Mouse (Mus musculus) monocyte, adult 2 months (primary cell): ENCODE measurements at regions not wholly inside any gene's neighbourhood (a gene's known extent, or its start where the extent isn't known, plus 50 kb on each side); places are given as distances from the start of the nearest gene placed in this dataset.

Source experiments
- DNase-seq, 2 experiments: peaks; one replicate each; pipeline ENCODE4 v3.0.0; 2022; ENCODE audit warnings: low spot score in 2 of 2, low read depth in 1 of 2

DNA sequence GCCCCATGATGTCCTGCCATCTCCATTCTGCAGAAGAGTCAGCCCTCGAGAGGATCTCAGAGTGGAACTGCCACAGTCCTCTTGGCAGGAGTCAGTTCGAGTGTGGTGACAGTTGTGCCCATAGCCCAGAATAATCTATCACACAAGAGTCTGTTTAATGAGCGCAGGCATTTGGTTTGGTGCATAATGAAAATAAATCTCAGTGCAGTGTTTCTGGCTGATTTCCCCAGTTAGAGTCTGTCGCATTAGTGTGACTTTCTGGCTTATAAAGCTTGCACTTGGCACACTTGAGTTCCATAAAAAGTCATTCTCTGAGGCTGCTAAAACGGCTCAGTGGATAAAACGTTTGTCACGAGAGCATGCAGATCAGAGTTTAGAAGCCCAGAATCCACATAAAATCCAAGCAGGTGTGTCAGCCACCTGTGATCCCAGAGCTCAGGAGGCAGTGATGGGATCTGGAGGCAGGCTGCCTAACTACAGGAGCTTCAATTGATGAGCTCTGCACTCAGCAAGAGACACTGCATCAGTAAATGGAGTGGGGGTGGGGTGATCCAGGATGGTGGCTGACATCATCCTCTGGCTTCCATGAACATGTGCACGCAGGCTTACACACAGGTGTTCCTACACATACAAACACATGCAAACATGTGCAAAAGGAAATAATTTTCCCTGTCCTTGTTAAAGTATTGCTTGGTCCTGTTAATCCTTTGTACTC lies 578.5 kb downstream of the Plekhb2 start:
- DNase-seq, result no peak

DNA sequence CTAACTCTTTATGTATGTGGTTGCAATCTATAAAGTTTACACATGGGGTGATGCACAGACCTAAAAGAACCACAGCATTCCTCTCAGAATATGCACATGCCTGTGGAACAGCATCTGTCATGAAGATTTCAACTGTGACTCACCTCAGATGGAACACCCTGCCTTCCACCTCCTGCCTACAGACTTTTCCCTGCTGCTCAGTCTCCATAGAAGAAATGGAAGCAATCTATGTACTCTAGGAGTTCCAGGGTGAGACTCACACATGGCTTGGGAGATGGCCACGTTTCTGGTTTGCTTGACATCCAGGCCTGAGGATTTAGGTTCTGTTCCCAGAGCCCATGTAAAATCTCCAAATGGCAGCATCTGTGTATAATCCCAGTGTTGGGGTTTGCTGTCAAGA lies 579.7 kb downstream of the Plekhb2 start:
- no peak for DNase-seq

DNA sequence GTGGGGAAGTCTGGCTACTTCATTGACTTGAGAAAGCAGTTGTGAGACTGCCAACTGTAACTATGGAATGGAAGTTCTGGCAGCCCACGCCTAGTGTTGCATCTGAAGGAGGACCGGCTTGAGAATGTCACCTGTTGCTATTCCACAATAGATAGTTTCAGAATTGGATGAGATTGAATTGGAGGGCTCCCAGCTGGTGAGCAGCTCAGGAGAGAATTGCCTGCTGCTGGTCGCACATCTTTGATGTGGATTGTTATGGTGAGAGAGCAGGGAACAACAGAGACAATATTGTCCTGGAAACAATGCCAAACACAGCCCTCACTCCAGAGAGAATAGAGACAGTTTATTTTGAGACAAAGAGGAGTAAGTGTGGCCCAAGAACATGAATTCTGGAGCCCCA lies 585.9 kb downstream of the Plekhb2 start:
- DNase-seq, result no peak

DNA sequence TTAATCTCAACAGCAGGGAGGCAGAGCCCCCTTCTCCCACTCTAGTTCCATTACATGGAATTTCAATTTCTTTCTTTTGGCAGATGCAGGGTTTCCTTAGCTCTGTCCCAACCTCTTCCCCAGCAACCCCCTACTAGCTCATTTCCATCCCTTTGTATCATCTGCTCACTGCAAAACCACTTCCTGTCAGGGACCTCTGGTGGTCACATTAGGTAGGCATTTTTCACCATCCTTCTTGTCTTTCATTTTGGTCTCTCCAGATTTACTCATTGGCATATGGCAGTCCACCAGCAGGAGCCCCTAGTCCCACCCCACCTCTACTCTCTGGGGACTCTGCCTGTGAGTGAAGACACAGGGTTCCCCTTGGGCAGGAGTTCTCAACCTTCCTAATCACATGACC lies 597.6 kb downstream of the Plekhb2 start:
- no peak for DNase-seq

DNA sequence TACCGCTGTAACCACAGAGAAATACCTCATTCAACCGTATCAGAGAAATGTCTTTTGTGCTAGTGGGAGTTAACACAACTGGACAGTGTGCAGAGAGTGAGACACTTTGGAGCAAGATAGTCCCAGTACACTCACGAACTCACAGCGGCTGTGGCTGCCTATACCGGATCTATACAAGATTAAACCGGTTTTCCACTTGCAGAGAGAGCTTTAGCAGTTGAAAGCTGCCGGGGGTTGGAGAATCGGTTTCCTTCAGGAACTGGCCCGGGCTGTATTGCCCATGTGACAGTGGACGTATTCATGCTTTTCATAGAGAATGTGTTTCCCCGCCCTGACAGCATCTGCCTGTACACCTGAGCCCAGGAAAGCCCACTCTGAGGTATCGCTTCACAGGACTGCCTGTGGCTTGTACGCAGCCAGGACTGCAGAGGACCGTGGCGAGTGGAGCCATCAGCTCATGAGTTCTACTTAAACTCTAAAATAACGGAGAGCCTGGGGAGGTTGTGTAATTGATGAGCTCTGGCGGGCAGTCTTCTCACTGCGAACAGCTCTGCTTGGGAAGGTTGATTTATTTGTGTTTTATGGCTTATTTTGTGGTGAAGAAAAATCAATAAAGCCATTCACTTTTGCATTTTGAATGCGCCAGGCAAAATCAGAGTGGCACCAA lies 602.8 kb downstream of the Plekhb2 start:
- DNase-seq, result no peak

DNA sequence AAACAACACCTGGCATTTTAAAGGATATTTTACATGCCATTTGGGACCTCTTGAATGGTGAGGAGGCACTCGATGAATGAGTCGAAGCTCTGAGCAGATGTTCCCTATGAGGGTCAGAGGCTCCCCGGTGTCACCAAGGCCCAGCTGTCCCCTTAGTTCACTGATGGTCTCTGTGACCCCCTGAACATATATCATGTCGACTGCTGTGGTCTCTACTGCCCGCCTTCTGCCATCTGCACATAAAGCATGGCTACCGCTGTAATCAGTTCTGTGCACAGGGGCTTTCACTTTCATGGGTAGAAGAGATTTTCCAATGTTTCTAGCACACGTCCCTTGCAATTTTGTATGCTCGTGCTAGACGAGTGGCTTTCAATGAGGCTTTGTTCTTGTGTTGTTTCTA lies 607.8 kb downstream of the Plekhb2 start:
- DNase-seq, result no peak

DNA sequence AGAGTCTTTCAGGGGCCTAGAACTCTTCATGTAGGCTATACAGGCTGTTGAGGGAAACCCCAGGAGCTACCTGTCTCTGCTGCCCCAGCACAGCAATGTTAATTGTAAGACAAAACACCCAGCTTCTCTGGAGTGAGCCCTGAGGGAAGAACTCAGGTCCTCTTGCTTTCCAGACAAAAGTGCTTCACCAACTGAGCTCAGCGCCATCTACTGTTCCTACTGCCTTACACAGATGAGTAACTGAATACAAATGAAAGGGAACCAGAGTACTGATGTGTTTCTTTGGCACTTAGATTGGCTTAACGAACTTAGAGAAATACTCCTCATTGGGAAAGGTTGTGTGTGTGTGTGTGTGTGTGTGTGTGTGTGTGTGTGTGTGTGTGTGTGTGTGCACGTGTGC lies 603.1 kb upstream of the Hs6st1 start:
- DNase-seq, result no peak

DNA sequence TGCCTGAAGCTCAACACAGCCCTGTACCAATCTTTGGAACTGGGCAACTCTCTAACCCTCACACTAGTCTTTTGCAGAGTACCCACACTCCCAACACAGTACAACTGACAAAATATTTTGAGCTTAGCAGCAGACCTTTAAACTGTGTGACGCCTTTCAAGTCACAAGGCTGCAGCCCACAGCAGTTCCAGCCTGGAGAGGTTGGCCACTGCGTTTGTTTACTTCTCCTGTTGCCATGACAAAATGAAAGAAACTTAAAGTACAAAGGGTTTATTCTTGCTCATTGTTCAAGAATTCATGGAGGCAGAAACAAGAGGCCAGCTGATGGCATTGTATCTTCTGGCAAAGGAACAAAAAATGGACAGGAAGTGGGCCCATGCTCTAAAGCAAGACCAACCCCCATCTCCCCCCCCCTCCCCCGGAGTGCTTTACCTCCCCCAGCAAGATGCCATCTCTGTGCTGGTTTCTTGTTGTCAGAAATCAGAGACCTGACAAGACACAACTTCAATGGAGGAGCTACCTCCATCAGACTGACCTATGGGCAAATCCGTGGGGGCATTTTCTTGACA lies 598.9 kb upstream of the Hs6st1 start:
- no peak for DNase-seq

DNA sequence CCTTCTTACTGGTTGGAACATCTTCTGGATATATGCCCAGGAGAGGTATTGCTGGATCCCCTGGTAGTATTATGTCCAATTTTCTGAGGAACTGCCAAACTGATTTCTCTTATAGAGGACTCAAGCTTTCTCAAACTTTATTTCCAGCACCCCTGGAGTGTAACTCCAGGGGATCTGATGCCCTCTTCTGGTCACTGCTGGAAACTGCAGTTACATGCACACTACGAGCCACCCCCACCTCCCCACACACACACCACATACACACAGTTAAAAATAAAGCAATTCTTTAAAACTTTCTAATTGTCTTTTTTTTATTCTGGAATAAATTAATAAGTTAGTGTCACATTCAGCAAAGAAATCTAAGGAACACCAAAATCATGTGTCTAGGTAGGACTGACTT lies 589.9 kb upstream of the Hs6st1 start:
- DNase-seq, result no peak

DNA sequence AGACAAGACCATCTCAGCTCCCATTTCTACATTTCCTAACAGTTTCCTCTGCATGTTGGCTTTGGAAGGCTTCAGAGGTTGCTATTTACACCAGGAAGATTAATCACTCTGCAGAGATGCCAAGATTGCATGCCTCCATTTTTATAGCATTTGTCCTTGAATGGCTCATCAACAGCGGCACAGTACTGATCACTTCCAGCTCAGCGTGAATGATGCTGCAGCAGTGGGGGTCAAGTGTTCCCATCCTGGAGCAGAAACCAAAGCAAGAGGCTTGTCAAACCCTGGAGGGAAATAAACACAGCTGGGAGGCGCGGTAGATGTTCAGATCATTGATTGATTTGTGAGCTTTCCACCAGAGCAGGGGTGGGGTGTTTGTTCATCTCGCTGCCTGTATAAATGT lies 572.2 kb upstream of the Hs6st1 start:
- DNase-seq, result no peak

DNA sequence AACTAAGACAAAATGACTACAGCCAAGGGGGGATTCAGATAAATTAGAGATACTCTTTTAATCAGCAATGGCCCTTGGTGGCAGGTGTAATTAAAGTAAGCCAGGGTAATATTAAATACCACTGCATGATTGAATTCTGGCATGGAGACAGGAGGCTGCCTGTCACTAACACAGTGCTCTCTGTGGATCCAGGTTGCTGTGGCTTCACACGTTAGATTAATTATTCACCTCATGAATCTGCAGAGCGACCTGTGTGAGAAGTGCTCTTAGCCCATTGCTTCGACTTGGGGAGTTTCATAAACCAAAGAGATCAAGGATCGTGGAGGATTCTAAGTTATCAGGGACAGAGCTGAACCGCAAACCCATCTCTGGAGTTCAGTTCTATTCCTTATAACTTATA lies 545.2 kb upstream of the Hs6st1 start:
- DNase-seq, result no peak

DNA sequence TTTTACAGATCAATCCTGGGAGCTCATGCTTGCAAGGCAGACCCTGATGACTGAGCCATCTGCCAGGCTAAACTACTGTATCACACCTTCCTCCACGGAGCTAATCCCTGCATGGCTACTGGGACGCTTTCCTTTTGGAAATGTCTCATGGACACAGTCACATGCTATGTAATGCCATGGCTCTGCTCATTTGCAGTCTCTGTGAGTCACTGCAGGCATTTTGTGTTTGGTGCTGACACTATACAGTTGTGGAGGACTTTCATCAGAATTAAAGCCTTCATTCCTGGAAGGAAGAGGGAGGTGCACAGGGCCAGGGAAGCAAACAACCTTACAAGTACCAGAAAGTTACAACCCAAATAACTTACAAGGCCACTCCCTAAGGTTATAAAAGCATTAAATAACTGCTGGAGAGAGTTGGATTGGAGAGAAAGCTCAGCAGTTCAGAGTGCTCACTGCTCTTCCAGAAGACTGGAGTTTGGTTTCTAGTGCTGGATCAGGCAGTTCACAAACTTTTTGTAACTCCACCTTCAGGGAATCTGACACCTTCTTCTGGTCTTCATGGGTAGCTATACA lies 544.3 kb upstream of the Hs6st1 start:
- DNase-seq, result no peak

DNA sequence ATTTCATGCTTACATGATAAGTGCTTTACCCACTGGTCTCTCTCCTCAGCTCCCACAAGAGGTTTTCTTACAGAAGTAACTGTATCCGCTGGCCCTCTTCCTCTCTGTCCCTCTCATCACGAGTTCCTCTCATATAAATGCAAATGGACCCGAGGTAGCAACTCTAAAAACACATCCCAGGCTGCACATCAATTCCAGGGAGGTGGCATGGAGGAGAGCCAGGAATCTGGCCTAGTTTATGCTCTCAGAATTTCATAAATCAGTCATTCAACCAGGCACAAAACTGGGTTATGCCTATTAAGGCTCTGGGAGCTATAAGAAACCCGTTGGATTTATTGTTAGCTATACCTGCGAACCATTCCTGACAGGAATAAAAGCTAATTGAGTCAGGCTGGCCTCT lies 543.4 kb upstream of the Hs6st1 start:
- no peak for DNase-seq

DNA sequence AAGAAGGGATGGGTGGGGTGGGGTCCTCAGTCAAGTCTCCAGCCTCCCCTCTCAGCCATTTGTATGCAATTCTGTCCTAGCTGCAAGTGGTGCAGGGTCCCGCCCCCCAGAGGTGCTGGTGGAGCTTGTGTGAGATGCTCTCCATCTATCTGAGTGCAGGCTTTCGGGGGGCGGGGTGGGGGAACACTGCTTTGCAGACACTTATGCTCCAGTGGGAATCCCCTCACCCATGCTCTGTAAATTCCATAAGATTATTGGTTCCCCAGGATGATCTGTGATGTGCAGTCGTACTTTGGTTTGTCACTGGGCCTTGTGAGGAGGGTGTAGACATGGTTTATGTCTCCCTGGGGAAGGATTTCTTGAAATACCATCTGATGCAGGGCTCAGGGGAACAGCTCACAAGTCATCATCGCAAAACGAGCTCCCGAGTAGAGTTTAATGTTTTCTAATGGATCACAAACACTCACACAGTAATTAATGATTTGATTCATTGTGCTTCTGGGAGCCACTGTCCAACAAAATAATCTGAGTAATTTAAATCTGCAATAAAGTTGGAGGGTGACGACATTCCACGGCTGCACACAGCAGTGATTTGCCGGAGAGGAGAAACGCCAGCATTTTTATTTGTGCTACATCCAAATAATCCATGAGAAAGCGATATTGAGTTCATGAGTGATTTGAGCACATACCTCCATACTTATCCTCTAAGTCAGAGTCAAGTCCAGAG lies 540.3 kb upstream of the Hs6st1 start:
- DNase-seq, result no peak

DNA sequence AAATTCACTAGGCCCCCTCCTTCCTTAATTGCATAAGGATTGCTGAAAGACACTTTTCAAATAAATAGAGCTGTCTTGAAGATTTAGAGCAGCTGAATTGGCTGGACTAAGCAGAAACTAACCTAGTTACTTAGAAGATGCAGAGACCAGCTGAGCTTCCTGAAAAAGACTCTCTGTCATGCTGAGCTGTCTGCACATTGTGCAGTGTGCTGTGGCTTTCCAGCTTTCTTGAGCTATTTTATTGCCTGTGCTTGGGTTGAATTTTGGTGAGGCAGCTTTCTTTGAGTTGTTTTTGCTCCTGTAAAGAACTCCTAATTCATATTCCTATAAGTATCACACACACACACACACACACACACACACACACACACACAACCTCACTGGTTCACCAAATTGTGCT lies 532.7 kb upstream of the Hs6st1 start:
- DNase-seq, result no peak

DNA sequence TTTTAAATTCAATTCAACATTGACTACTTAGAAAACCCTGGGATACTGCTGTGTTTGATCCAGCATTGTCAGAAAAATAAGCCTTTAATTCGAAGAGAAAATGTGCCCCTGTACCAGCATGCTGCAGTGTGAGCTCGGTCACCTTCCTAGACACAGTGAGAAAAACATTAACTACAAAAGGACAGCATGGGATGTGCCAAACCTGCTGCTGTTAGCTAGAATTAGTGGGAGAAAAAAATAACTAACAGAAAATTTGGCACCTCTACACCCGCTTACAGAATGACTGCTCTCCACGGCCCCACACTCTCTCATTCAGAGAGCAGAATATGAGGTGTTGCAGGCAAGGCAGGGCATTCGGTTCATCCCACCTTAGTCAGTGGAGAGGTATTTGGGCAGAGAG lies 531.9 kb upstream of the Hs6st1 start:
- DNase-seq, result no peak

DNA sequence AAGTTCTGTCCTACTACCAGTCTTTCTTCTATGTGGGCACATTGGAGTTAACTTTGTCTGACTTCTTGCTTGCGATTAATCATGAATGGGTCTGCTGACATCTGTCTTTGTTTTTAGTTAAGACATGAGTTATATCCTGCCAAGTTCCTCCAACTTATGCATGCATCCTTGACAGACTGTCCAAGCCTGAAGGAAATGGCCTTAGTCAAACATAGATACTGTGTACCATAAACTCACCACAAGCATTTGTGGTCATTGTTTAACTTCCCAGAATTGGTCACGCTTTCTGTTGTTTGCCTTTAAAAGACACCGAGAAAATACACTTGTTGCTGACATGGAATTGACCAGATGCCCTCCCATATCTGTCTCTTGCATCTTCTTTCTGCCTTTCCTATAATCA lies 519.4 kb upstream of the Hs6st1 start:
- DNase-seq, result no peak

DNA sequence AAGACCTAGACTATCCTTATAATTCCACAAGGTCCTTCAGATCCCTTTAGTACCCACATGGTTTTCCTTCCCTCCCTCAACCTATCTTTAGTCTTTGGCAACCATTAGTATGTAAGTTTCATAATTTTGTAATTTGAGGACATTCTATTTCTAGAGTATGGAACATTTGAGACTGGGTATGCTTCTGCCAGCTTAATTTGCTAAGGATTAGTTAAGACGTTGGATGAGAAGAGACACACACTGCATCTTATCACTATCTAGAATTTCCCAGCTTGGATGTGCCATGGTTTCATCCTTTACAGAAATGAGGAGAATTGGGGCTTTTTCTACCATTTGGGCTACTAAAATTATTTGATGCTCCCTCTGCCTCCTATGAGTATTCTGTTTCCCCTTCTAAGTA lies 516.7 kb upstream of the Hs6st1 start:
- no peak for DNase-seq

DNA sequence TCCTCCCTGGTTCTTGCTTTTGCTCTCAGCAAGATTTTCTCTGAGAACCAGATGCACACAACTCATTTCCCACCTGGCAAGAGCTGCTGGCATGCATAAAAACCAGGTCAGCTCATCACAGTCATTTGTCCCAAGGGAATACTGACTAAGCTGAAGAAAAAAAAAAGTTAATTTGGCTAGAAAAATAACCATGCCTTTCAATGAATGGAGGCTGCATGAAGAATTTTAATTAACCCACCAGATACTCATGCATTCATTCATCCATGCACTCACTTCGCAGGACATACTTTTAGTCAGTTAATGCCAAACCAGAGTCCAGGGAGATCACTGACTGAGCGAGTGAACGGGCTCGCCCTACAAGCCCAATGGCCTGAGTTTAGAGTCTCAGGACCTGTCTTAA lies 505.4 kb upstream of the Hs6st1 start:
- DNase-seq, result no peak

DNA sequence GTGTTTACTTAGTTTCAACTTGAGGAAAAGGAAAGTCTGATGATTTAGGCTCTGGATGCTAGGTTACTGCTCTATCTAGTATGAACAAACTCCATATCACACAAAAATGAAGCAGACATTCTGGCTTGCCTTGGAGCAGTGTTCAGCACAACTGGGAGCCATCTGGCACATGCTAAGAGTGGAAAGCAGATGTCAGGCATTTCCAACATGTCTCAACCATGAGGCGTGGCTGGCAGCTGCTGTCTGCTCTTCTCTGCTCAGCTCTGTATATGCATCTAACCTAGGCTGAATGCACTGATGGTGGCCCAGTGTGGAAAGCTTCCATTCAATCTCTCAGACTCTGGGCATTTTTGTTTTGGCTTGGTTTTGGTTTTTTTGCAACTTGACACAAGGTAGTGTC lies 493.0 kb upstream of the Hs6st1 start:
- DNase-seq, result no peak

DNA sequence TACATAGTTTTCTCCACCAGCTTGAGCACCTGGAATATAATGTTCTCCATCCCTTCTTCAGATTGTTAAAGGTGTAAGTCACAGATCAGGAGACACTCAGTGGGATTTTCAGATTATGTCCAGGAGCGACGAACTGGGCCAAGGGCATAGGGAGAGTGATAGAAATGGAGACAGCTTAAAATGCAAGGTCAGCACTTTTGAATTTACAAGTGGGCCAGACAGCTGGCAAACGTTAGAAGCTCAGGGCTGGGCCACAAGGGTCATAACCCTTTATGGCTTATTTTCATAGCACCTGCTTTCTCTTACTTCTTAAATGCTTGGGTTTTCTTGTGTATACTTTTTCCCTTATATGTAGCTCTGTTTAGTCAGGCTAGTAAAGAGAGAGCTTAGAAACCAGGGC lies 488.8 kb upstream of the Hs6st1 start:
- no peak for DNase-seq

DNA sequence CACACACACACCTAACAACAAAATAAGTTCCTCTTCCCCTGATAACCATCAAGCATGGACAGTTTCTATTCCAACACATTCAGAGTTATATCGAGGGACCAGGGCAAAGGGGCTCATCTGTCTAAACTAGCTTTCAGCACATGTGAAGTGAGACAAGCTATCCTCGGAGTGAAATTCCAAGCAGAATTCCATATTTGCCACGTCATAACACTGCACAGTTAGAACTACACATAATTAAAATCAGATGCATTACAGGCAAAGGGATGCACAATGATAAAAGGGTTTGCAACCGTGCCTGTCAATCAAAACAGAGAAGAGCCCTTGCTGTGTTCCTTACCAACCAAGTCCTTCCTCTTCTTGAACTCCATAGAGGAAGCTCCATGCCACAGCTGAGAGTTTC lies 488.2 kb upstream of the Hs6st1 start:
- no peak for DNase-seq
